Mouse (Mus musculus) spleen, postnatal 4 days (tissue): ENCODE measurements around the gene Olfr1034.
"Not testable (repeated sequence)": the region's sequence is repeated elsewhere in the genome, so short reads cannot be mapped to it uniquely, and the experiment has no call there.

Source experiments
- DNase-seq, 2 experiments: peaks; one replicate each; pipeline ENCODE4 v3.0.0; 2022; ENCODE audit warnings: low spot score in 2 of 2

The Olfr1034 gene

DNA sequence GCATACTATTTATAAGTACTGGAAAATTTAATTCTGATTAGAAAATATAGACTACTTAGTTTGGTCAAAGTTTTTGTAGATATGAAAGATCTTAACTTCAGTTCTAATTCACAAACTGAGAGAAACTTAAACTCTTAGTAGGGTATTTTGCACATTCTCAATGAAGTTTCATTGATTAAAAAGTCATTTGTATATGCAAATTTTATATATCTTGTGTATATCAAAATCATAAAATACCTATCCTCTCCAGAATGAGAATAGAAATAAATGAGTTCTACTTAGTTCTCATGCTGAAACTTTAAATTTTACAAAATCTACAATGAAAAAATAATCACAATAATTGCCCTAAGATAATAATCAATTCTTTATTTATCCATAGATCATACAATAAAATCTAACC, at the start of gene Olfr1034:
Gene Olfr1034 (plus strand): TSS at position 301 of the 400 bp plus-strand sequence.
- DNase-seq, result no peak

DNA sequence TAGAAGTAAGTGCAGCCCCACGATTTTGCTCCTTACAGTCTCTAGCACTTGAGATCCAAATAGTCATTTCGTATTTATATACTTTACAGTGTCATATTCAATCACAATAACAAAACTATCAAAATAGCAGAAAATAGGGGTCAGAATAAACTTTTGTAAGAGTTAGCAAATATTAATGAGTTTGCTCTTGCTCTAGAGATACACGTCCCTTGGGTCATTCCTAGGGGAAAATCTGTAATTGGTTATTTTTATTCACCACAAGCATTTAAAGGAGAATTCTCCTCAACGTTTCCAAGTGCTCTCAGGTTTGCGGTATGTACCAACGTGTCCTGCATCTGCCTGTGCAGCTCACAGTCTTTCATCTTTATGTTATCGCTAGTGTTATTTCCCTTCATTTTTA, 40.4 kb upstream of the Olfr1034 start, which contains the start of gene Olfr1032:
Gene Olfr1032 (plus strand): TSS at position 301 of the 400 bp plus-strand sequence.
- no peak for DNase-seq

DNA sequence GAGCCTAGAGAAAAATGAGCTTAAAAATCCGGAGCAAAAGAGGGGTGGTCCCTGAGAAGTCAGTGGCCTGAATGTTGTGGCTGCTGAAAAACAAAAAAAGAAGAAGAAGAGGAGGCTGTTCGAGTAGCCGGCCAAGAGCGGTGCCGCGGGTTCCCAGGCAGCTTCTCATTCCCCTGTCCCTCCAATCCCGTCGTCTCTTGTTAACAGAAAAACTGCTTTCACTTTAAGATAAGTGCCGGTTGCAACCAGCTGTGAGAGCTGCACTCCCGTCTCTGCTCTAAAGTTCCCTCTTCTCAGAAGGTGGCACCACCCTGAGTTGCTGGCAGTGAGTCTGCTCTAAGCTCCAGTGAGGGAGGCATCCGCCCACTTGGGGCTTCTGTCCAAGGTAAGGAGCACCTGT, 25.3 kb upstream of the Olfr1034 start, which contains the start of gene Olfr1033:
Gene Olfr1033 (plus strand): TSS at position 228 of the 400 bp plus-strand sequence.
- DNase-seq, result not testable (repeated sequence)

DNA sequence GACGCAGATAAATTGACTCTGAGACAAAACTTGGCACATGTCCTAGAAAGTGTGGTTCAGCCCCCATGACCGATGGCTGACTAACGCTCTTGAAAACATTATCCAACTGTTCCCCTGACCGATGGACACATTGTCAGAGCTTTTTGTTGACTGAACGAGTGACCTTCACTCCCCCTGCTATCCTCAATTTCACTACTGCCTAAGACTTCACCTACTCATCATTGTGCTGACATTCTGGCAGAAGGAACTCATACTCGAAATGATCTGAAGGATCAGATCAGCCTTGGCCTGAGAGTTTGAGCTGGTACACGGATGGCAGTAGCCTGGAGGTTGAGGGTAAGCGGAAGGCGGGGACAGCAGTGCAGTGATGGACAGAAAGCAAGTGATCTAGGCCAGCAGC, 24.1 kb upstream of the Olfr1034 start:
- DNase-seq, result not testable (repeated sequence)

DNA sequence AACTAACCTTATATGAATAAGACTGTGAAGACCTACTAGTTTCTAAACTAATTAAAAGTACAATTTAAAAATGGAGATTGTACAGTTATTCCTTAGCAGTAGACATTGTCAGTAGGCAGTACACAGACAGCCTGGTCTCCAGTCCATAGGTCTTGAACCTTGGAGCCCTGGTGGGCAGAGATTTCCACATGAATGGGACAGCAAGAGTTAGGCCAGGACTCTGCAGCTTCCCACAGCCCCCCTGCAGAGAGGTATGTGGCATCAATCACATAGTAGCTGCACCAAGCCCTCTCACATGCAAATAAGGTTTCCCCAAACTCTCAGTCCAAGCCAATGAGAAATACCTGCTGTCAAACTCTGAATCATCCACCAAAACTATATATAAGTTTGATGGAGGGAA, 5.1 kb downstream of the Olfr1034 start:
- DNase-seq, result not testable (repeated sequence)

DNA sequence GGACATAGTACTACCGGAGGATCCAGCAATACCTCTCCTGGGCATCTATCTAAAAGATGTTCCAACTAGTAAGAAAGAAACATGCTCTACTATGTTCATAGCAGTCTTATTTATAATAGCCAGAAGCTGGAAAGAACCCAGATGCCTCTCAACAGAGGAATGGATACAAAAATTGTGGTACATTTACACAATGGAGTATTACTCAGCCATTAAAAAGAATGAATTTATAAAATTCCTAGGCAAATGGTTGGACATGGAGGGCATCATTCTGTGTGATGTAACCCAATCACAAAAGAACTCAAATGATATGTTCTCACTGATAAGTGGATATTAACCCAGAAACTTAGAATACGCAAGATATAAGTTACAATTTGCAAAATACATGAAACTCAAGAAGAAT, 18.1 kb downstream of the Olfr1034 start:
- not testable (repeated sequence) for DNase-seq

DNA sequence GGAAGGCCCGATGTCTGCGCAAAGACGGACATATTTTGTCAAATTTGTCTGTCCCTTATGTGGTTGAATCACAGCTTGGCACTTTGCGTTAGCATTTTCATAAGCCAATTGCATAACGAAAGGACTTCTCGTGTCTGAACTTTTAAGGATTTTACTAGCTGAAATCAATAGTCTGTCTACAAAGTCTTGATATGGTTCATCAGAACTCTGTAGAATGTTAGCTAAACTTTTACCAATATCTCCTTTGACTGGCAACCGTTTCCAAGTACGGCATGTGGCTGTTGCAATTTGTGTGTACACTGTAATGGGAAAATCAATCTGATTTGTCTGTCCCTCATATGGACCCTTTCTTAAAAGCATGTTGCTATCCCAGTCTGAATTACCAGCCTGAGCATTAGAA, 24.5 kb downstream of the Olfr1034 start:
- no peak for DNase-seq

DNA sequence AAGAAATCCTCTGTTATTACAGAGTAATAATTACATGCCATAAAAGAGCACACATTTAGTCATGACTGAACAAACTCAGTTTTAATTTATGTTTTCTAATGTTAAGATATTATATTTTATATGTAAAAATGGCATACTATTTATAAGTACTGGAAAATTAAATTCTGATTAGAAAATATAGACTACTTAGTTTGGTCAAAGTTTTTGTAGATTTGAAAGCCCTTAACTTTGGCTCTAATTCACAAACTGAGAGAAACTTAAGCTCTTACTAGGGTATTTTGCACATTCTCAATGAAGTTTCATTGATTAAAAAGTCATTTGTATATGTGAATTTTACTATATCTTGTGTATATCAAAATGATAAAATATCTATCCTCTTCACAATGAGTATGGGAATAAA, 28.0 kb downstream of the Olfr1034 start, which contains the start of gene Olfr1036:
Gene Olfr1036 (plus strand): TSS at position 301 of the 400 bp plus-strand sequence.
- not testable (repeated sequence) for DNase-seq

DNA sequence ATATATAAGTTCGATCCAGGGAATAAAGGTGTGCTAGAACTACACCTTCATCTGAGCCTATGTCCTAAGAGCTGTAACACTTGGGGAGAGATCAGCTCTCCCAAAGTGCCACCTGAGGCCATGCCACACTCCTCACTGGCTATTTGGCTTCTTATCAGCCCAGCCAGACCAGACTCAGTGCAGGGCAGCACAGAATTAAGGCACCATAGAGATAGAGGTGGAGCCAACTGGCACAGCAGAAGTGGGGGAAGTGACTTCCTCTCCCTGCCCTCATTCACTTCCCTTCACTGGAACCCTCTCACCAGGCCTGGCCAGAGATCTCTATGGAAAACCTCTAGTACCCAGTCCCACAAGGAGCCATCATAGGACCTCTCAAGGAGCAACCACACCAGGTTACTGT, 34.8 kb downstream of the Olfr1034 start:
- not testable (repeated sequence) for DNase-seq

DNA sequence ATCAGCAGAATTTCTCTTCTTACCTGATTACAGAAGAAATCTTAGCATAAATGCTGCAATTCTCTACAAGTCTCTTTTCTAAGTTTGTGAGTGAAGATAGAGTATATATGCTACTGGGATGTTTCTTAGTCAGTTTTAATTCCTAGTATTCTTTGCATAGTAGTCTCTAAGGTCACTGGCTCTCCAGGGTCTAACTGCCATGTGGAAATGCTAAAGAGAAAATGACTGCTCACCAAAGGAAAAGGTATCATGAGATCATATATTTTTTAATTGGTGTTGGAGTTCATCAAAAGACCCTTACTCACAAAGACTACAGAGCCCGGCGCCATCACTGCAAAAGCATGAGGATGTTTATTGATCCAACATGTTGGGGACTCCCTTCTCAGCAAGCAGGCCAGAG, 41.6 kb downstream of the Olfr1034 start, which contains the start of gene Olfr1037:
Gene Olfr1037 (minus strand): TSS at position 101 of the 400 bp plus-strand sequence.
- DNase-seq, result no peak
